Mouse (Mus musculus) left cerebral cortex, adult 6 months (tissue): ENCODE measurements around the gene Phf21b. TPM values are rescaled to one million over a fixed set of nuclear protein-coding genes. Genes with fewer than 3 reads are reported as not detected.

Experiments used
- long read RNA-seq, 2 experiments: library from polyadenylated mRNA; unstranded; transcript quantifications; one replicate each; pipeline ENCODE4 v2.0.0; 2019 to 2020
- polyA plus RNA-seq: library from polyadenylated mRNA; unstranded; fragments of <200 nt; fragmentation: Nextera tagmentation; gene quantifications from 2 replicates; pipeline ENCODE4 v1.2.3, GENCODE M21; 2021

Gene Phf21b
- polyA plus RNA-seq, result 0.56 and 0.61 TPM in 2 replicates
- long read RNA-seq, experiment 1, partial matches to known transcripts, result 1 of 6 reads
- long read RNA-seq, experiment 1, other reads (novel, unspliced or antisense), result 5 of 6 reads
- long read RNA-seq, experiment 2, partial matches to known transcripts, result 0 of 3 reads
- long read RNA-seq, experiment 2, other reads (novel, unspliced or antisense), result 3 of 3 reads

GRCm38 (mm10) chr15:84856006-84856995, at the start of gene Phf21b:
Gene Phf21b, minus strand, starts transcription at chr15:84856049.

Other genes starting within 250 kb of the Phf21b start
- gene Prr5, start 186.4 kb downstream of the Phf21b start, polyA plus RNA-seq, result 8.4 and 10.7 TPM in 2 replicates
- 0.15 and 0.29 TPM in 2 replicates for gene Arhgap8, start 136.0 kb downstream of the Phf21b start, polyA plus RNA-seq
- gene Gm29666, start 64.0 kb upstream of the Phf21b start, polyA plus RNA-seq, result 0.30 and 0.37 TPM in 2 replicates
- gene Nup50, start 67.4 kb upstream of the Phf21b start, polyA plus RNA-seq, result 10.8 and 12.7 TPM in 2 replicates
- 5.2 and 5.4 TPM in 2 replicates for gene 5031439G07Rik, start 132.5 kb upstream of the Phf21b start, polyA plus RNA-seq
- 0.44 TPM in 1 of 2 replicates, not detected in the other for gene Upk3a, start 161.1 kb upstream of the Phf21b start, polyA plus RNA-seq
- gene Fam118a, start 172.9 kb upstream of the Phf21b start, polyA plus RNA-seq, result 9.7 and 15.7 TPM in 2 replicates